ENCODE assay signal across 11 mouse cellular contexts in the genomic region with DNA sequence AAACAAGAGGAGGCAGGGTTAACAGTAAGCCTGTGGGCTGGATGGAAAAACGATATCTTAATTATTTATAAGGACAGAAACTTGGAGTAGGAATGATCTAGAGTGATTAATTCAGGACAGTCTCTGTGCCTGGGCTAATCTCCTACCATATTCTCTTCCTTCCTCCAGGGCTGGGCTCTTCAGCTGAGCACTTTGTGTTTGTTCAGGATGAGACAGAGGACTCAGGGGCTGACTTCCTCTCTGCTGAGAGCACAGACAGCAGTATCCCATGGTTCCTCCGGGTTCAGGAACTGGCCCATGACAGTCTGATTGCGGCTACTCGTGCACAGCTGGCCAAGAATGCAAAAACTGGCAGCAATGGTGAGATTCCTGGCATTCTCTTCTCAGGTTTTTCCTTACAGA. TPM values are rescaled to one million over a fixed set of nuclear protein-coding genes. Genes with fewer than 3 reads are reported as not detected.
DNase-seq lines count a peak whose midpoint lies in the region; ATAC-seq lines count a peak whose summit lies in the region.
"Had no signal": no experiment of that assay in that cellular context is flagged by ENCODE, and none has a peak within 500 bp of the region (broad histone marks: within the 10 kb centered on the region; RNA-seq: fewer than 3 reads in every experiment).

No protein-coding gene starts in this region.

- WGBS in heart, embryonic 14.5 days: 28% methylated on average over 4 of the region's 4 CpGs

- ATAC-seq in heart, embryonic 14.5 days (ENCODE audit: insufficient number of reproducible peaks, insufficient read depth, low FRiP score, low read depth): 0 out of 2 replicates have a peak, but pooled peaks have one; percentile 71

- no peak overlapping the region for H3K4me2 ChIP-seq in heart, embryonic 14.5 days (ENCODE audit: low read length)
- H3K4me2 ChIP-seq: embryonic facial prominence, embryonic 13.5 days had no signal

- H3K4me1 ChIP-seq in heart, embryonic 14.5 days (ENCODE audit: control insufficient read depth in 2 of 2, insufficient read depth in 2 of 2, low read length in 2 of 2): peaks cover 3 to 6% of the 10 kb centered on the region in 2 experiments
- H3K4me1 ChIP-seq: embryonic facial prominence, embryonic 13.5 days had no signal

- H3K27me3 ChIP-seq in heart, embryonic 14.5 days (ENCODE audit: control insufficient read depth, insufficient read depth, low read length): no peaks in the 10 kb centered on the region
- H3K27me3 ChIP-seq: embryonic facial prominence, embryonic 13.5 days had no signal

- H3K9ac ChIP-seq in heart, embryonic 14.5 days (ENCODE audit: low read length): no peak overlapping the region
- H3K9ac ChIP-seq: embryonic facial prominence, embryonic 13.5 days; liver, embryonic 14.5 days had no signal

- H3K27ac ChIP-seq in heart, embryonic 14.5 days (replicated peaks in 1 of 2; ENCODE audit: control insufficient read depth in 1 of 2, insufficient read depth in 1 of 2, low read depth in 2 of 2, low read length in 2 of 2): peak overlapping the region; percentile 53 to 61
- H3K27ac ChIP-seq: embryonic facial prominence, embryonic 13.5 days; liver, embryonic 14.5 days had no signal

- no peaks in the 10 kb centered on the region for H3K9me3 ChIP-seq in heart, embryonic 14.5 days (ENCODE audit: control insufficient read depth, low read length)
- H3K9me3 ChIP-seq: embryonic facial prominence, embryonic 13.5 days had no signal

- peak; percentile 27 for DNase-seq in adrenal gland, postnatal 14 days
- no peak for DNase-seq in adrenal gland, adult 8-10 months
- DNase-seq in 3T3-L1 (ENCODE audit: low read depth, low spot score): peak; percentile 51
- DNase-seq in kidney, postnatal 14 days: peak; percentile 69
- no peak for DNase-seq in cerebellum, postnatal 36 days
- no peak for DNase-seq in thymus, postnatal 25 days
- no peak for DNase-seq in yolk sac, embryonic 10.5 days (ENCODE audit: low spot score)
- DNase-seq: cerebellum, adult 11-12 months had no signal

- H3K4me3 ChIP-seq in heart, embryonic 14.5 days (ENCODE audit: control insufficient read depth in 1 of 2, insufficient read depth in 1 of 2, low read depth in 1 of 2, low read length in 2 of 2): no peak overlapping the region
- H3K4me3 ChIP-seq: embryonic facial prominence, embryonic 13.5 days had no signal

- peaks cover 79% of the 10 kb centered on the region for H3K36me3 ChIP-seq in heart, embryonic 14.5 days (ENCODE audit: control insufficient read depth, insufficient read depth, low read length)

RNA-seq across cellular contexts. Expression of gene Zfp410, which starts 10.5 kb away (rescaled TPM):
- total RNA-seq in adrenal gland, postnatal 14 days (2021): 42.2 and 52.6 TPM in 2 replicates
- total RNA-seq in adrenal gland, adult 8-10 months (2022): 10 to 100 TPM; 30.6 to 50.0 (median 36.0) TPM
- polyA plus RNA-seq in heart, embryonic 14.5 days (2014; fragmentation: Nextera tagmentation; extraction: Ambion mirVana): 53.1 and 55.4 TPM in 2 replicates

RNA-seq across cellular contexts. Expression of gene Coq6, which starts 34.3 kb away (rescaled TPM):
- 95.0 and 97.5 TPM in 2 replicates for total RNA-seq in adrenal gland, postnatal 14 days (2021)
- total RNA-seq in adrenal gland, adult 8-10 months (2022): 10 to 100 TPM; 35.6 to 54.7 (median 43.9) TPM
- 80.0 and 80.7 TPM in 2 replicates for polyA plus RNA-seq in heart, embryonic 14.5 days (2014; fragmentation: Nextera tagmentation; extraction: Ambion mirVana)

RNA-seq across cellular contexts. Expression of gene Fam161b, which starts 34.5 kb away (rescaled TPM):
- 2.0 and 3.0 TPM in 2 replicates for total RNA-seq in adrenal gland, postnatal 14 days (2021)
- total RNA-seq in adrenal gland, adult 8-10 months (2022): 1 to 10 TPM; 2.3 to 3.9 (median 3.3) TPM
- polyA plus RNA-seq in heart, embryonic 14.5 days (2014; fragmentation: Nextera tagmentation; extraction: Ambion mirVana): 5.3 and 6.3 TPM in 2 replicates

RNA-seq across cellular contexts. Expression of gene Ptgr2, which starts 42.1 kb away (rescaled TPM):
- total RNA-seq in adrenal gland, postnatal 14 days (2021): 132 and 143 TPM in 2 replicates
- 10 to 100 TPM; 58.2 to 83.0 (median 73.1) TPM for total RNA-seq in adrenal gland, adult 8-10 months (2022)
- 79.0 and 92.4 TPM in 2 replicates for polyA plus RNA-seq in heart, embryonic 14.5 days (2014; fragmentation: Nextera tagmentation; extraction: Ambion mirVana)

Comparison
In these comparisons a context has a peak if more than half of its experiments do, and no peak if none do; other contexts are left out.
1. DNase-seq: peak in adrenal gland, postnatal 14 days (single experiment), 3T3-L1 (single experiment) and kidney, postnatal 14 days (single experiment); none in adrenal gland, adult 8-10 months (single experiment), cerebellum, postnatal 36 days (0 of 2), thymus, postnatal 25 days (single experiment) and yolk sac, embryonic 10.5 days (single experiment).